Mouse (Mus musculus) erythroblast, embryonic 14.5 days (primary cell): ENCODE data around the gene Akap2.

Experiments used
- GATA1 ChIP-seq: IDR thresholded peaks from 2 replicates; pipeline ENCODE4 v1.6.1; 2012; ENCODE audit warnings: low read length, inconsistent platforms, mixed read lengths
- TAL1 ChIP-seq: IDR thresholded peaks from 3 replicates; pipeline ENCODE4 v1.6.1; 2012; ENCODE audit warnings: low read length, inconsistent platforms, mixed read lengths

DNA sequence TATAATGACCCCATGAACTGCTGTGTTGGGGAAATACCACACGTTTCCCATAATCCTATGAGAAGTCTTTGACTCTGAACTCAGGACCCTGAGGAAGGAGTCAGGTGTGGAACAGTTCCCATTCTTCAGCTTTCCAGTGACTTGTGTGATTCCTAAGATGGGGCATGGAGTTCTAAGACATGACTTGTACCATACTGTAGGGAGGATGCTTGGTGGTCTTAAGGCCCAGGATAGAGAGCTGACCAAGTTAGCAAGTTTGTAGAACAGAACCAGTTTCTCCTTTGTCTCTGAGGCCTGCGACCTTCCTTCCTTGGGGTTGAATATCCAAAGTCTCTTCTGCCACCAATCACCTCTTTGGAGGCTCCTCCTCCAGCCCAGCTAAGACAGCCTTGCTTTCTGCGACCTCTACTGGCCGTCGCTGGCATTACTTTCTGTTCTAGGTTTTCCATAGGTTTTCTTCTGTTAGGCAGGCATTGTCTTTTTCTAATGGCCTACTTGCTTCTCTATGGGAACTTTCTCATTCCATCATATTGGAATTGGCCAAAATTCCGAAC is 162.4 kb downstream of the Akap2 start:
- no peak for TF ChIP-seq TAL1
- no peak for TF ChIP-seq GATA1
